Mouse (Mus musculus) ovary, postnatal 10 days (tissue): ENCODE measurements around the gene Mrps36.
"Not testable (repeated sequence)": the region's sequence is repeated elsewhere in the genome, so short reads cannot be mapped to it uniquely, and the experiment has no call there.

Experiments used
- DNase-seq: peaks from one replicate; pipeline ENCODE4 v3.0.0; 2022; ENCODE audit warnings: low spot score

Mrps36 gene

DNA sequence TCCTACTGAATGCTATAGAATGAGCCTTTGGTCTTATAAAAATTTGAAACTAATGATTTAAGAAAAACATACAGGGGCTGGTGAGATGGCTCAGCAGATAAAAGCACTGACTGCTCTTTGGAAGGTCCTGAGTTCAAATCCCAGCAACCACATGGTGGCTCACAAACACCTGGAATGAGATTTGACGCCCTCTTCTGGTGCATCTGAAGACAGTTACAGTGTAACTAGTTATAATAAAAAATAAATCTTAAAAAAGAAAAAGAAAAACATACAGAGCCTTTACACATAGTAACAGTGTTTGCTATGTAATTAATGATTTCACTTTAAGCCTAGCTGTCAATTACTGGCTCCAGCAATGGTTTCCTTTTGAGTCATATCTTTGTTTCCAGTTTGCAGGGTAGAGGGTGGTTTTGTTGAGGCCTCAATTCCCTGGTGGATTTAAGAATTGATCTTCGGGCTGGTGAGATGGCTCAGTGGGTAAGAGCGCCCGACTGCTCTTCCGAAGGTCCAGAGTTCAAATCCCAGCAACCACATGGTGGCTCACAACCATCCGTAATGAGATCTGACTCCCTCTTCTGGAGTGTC lies 12.9 kb downstream of the Mrps36 start:
- DNase-seq, result not testable (repeated sequence)

DNA sequence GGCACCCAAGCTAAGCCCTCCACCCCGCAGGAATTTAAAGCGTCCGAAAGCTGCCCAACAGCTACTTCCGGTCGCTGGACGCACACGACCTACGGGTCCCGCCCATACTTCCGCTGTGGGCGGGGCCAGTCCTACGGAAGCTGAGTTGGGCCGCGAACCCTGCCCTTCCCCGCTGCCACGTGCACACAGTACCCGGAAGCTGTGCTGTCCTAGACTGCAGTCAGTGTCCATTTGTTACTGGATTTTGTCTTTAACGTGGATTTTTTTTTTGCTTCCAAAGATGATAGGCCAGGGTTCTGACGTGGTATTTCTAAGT lies 13.6 kb downstream of the Mrps36 start, which contains the start of gene Cdk7:
Gene Cdk7 (minus strand): TSS at position 79 of the 316 bp plus-strand sequence.
- peak; percentile 79 for DNase-seq

DNA sequence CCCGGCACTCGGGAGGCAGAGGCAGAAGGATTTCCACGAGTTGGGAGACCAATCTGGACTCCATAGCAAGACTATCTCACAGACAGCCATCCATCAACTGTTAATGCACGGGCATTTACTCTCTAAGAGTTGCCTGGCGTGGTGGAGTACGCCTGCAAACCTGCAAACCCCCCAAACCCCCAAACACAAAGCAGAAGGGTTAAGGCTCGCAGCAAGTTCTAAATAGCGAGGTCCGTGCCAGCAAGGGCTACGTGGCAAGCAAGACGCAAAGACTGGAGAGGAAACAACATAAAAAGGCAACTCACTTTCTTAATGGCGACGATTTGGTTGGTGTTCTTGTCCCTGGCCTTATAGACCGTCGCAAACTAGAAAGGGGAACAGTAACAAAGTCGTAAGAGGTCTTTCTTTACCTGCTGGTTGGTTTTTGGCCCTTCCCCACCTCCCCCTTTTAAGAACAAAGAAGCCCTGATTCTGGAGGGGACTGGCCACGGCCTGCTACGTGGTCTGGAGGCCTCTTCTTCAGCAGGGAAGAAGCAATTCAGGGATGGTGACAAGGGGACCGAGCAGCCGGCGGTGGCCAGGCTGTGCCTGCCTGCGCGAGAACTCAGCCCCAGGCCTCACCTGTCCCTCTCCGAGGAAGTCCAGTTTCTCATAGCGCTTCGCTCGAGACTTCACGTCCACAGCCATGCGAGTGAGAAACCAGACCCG lies 14.2 kb downstream of the Mrps36 start:
- peak; percentile 18 for DNase-seq

DNA sequence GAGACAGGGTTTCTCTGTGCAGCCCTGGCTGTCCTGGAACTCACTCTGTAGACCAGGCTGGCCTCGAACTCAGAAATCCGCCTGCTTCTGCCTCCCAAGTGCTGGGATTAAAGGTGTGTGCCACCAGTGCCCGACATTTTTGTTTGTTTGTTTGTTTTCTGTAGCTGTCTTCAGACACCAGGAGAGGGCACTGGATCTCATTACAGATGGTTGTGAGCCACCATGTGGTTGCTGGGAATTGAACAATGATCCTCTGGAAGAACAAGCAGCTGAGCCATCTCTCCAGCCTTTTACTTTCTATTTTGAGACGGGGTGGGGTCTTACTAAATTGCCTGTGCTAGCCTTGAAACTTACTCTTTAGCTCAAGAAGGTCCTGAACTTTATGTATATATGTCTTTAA lies 15.9 kb downstream of the Mrps36 start:
- DNase-seq, result not testable (repeated sequence)

DNA sequence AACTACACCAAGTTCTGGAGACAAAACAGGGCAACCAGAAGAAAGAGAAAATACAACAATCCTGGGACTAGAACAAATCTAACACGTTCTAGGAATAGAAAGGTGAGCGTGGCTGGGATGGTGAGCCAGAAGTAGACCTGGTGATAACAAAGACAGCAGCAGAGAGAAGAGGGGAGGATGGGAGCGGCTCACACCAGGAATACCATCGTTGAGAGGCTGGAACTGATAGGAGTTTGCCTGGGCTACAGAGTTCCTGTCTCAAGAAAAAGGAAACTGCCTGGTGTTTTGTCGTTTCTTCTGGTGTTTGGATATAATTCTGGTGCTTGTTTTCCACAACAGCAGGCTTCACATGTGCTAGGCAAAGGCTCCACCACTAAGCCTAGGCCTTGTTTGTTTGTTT lies 16.4 kb downstream of the Mrps36 start:
- no peak for DNase-seq

DNA sequence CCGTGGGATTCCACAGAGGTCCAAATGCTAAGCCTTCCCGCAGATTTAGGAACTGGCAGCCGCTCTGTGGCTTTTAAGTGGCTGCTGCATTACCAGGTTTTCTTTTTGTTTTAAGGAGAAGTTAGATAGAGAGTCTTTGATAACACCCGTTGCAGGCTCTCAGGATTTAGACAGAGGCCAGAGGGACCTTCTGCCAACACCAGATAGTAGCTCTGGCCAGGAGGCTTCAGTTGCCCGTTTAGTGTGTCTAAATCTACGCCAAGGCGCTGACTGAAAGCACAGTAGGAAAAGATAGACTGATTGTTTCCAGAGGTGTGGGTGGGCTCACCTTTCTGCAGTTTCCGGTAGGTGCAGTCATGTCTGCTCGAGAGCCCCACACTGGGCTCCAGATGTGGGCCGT lies 19.3 kb downstream of the Mrps36 start:
- no peak for DNase-seq

DNA sequence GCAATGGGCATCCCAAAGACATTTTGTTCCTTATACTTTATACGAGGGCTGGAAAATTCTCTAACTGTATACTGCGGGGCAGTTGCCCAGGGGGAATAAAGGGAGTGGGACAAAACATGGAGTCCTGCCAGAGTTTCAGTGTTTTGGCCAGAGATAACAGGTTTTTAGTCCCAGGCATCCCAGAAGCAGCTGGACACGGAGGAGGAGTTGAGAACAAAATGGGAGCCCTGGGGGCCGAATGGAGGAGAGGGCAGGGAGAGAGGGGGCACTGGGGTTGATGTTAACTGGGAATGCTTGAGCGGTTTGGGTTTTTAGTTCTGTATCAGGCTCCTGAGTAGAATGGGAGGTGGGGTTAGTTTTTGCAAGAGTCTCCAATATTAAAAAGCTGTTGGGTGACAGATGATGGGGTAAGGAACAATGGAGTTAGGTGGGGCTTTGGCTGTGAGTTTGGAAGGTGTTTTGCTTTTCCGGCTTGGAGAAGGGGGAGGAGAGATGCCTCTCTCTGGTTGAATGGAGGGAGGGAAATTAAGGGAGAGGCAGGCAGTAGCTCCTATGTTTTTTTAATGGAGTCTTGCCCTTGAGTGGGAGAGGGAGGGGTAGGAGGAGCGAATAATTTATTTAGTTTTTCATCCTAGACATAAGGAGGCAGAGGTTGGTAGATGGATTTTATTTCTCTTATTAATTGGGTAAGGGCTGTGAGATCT lies 20.3 kb downstream of the Mrps36 start:
- DNase-seq, result peak; percentile 20

DNA sequence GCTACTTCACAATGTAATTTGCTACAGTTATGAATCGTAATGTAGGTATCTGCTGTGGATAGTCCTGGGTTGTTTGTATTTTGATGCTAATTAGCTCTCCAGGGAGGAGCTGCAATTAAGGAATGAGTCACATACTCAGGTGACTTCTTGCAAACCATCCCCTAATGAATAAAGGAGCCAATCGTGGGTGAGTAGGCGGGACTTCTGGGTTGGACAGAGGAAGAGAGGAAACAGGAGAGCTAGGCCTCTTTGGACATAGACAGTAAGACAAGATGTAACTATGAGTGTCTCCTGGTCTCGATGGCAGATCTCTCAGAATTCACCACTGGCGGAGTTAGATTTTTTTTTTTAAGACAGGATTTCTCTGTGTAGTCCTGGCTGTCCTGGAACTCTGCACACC lies 22.8 kb downstream of the Mrps36 start:
- no peak for DNase-seq

DNA sequence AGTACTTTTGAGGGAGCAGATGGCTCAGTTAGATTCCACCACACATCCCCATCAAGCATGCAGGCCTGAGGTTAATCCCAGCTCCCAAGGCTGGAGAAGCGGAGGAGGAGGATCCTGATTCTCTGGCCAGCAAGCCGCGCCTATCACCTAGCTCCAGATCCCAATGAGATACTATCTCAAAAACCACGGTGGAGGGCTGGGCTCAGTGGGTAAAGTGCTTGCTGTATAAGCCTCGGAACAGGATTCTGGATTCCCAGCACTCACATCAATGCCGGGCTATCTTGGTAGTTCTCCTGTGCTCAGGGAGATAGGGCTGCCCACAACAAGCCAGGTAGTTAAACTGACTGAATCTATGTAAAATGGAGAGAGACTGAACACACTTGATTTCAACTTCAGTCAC lies 29.0 kb downstream of the Mrps36 start:
- no peak for DNase-seq

DNA sequence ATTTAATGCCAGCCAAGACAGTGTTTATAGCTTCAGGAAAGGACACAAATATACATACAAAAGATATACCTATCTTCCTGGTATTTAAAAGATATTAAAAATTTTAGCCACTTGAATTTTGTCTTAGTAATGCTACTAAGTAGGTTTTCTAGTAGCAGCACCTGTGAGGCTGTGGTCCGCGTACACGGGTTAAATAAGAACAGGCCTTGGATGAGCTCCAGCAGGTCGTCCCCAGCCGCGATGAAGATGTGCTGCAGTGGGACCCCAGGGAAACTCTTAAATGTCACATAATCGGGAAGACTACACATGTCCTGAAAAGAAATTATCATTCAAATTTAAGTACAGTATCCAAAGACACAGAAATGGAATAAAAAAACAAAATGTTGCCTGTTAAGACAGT lies 38.3 kb downstream of the Mrps36 start:
- no peak for DNase-seq

DNA sequence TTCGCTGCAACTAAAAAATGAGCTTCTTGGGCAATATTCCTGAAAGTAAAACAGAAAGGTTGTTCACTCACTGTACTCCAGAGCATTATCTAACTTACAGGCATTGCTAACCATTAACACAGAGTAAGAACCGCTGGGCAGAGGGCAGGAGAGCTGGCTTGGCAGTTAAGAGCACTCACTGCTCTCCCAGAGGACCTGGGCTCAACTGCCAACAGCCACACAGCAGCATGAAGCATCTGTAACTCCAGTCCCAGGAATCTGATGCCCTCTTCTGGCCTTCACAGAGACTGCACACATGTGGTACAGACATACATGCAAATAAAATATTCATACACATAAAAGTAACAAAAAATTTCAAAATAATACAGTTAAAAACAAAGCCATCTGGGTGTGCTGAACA lies 41.0 kb downstream of the Mrps36 start:
- no peak for DNase-seq

DNA sequence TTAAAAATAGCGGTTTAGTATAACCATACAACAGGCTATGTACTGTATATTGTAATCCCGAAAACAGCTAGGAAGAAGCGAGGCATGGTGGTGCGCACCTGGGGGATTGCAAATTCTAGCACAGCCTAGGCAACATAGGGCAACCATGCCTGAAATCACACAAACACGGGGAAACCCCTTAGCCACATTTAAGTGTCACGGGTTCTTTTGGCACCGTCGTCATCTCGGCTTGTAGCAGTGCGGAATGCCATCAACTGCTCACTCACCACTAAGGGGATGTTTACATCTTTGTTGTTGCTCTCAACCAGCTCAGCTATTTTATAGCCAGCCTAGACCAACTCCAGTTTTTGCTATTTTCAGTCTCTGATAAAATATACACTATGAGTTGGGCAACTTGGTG lies 45.6 kb downstream of the Mrps36 start:
- no peak for DNase-seq

DNA sequence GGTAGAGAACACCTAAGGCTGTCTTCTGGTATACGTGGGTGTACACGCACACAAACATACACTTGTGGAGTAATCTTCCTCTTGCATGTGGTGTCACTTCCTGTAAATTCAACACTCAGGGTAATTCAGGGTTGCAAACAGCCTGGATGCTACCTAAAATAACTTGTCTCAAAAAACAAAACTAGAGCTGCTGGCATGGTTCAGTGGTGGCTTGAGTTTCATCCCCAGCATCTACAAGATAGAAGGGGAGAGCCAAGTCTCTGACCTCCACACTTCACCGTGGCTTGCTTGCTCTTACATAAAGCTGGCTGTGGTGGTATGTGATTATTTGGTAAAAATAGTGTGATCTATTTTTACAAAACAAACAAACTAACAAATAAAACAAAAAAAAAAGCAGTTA lies 46.9 kb downstream of the Mrps36 start:
- no peak for DNase-seq

DNA sequence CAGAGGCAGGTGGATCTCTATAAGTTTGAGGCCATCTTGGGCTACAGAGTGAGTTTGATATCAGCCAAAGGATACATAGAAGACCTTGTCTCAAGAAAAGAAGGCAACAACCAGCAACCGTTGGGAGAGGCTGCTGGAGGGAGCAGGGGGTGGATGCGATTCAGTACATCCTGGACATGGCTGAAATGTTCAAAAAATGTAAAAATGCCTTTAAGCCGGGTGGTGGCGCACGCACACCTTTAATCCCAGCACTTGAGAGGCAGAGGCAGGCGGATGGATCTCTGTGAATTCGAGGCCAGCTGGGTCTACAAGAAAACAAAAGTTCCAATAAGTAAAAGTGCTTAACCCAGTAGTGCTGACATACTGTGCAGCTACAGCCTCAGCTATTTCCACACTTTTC lies 56.9 kb downstream of the Mrps36 start:
- DNase-seq, result no peak
